13 mouse cellular contexts compared by ENCODE assay signal in genomic region chr11:80482921-80483320, GRCm38 (mm10). TPM values are rescaled to one million over a fixed set of nuclear protein-coding genes. Genes with fewer than 3 reads are reported as not detected.
A peak's percentile ranks its signal among the peaks of the same experiment; 100 is the strongest.
DNase-seq lines count a peak whose midpoint lies in the region; ATAC-seq lines count a peak whose summit lies in the region.
"Had no signal": no experiment of that assay in that cellular context is flagged by ENCODE, and none has a peak within 500 bp of the region (broad histone marks: within the 10 kb centered on the region; RNA-seq: fewer than 3 reads in every experiment).

No protein-coding gene starts in this region.

- peaks cover 12% of the 10 kb centered on the region; the same call in 1 of the 2 replicates for H3K27me3 ChIP-seq in hindbrain, embryonic 13.5 days
- peaks cover 2% of the 10 kb centered on the region; the same call in 1 of the 2 replicates for H3K27me3 ChIP-seq in hindbrain, embryonic 11.5 days (ENCODE audit: control insufficient read depth, insufficient read depth, low read length)
- no peaks in the 10 kb centered on the region for H3K27me3 ChIP-seq in midbrain, embryonic 14.5 days (ENCODE audit: control insufficient read depth, insufficient read depth, low read length)

- peak overlapping the region; percentile 66 for H3K9ac ChIP-seq in hindbrain, embryonic 13.5 days
- no peak overlapping the region for H3K9ac ChIP-seq in hindbrain, embryonic 11.5 days (ENCODE audit: low read depth, low read length)
- peak overlapping the region; percentile 47 for H3K9ac ChIP-seq in midbrain, embryonic 14.5 days (replicated peaks; ENCODE audit: low read length)
- H3K9ac ChIP-seq: limb, embryonic 13.5 days had no signal

- H3K36me3 ChIP-seq in hindbrain, embryonic 13.5 days: peaks cover 18% of the 10 kb centered on the region
- H3K36me3 ChIP-seq in hindbrain, embryonic 11.5 days (ENCODE audit: control insufficient read depth, insufficient read depth, low read length): no peaks in the 10 kb centered on the region
- peaks cover 28% of the 10 kb centered on the region for H3K36me3 ChIP-seq in midbrain, embryonic 14.5 days (ENCODE audit: control insufficient read depth, insufficient read depth, low read length)
- H3K36me3 ChIP-seq: limb, embryonic 13.5 days had no signal

- peak overlapping the region; percentile 17; the same call in 1 of the 2 replicates for H3K4me3 ChIP-seq in hindbrain, embryonic 13.5 days
- H3K4me3 ChIP-seq in hindbrain, embryonic 11.5 days (ENCODE audit: low read depth, low read length): no peak overlapping the region
- H3K4me3 ChIP-seq in midbrain, embryonic 14.5 days (replicated peaks; ENCODE audit: low read depth, low read length): peak overlapping the region; percentile 90; the same call in 1 of the 2 replicates
- H3K4me3 ChIP-seq: limb, embryonic 13.5 days had no signal

- H3K4me1 ChIP-seq in hindbrain, embryonic 13.5 days (replicated peaks): peaks cover 84% of the 10 kb centered on the region
- H3K4me1 ChIP-seq in hindbrain, embryonic 11.5 days (replicated peaks; ENCODE audit: control insufficient read depth, insufficient read depth, low read length): peaks cover 9% of the 10 kb centered on the region
- H3K4me1 ChIP-seq in midbrain, embryonic 14.5 days (ENCODE audit: control insufficient read depth, insufficient read depth, low read length): peaks cover 66% of the 10 kb centered on the region

- 80% methylated on average over 7 of the region's 7 CpGs for WGBS in hindbrain, embryonic 13.5 days
- 88% methylated on average over 7 of the region's 7 CpGs for WGBS in hindbrain, embryonic 11.5 days
- 87% methylated on average over 7 of the region's 7 CpGs for WGBS in midbrain, embryonic 14.5 days

- DNase-seq in hindbrain, embryonic 11.5 days (ENCODE audit: low spot score): no peak
- DNase-seq in cerebellum, adult 8-10 months: peak; percentile 60
- peak; percentile 65 to 68 for DNase-seq in cerebellum, postnatal 25 days
- no peak for DNase-seq in midbrain, embryonic 14.5 days
- no peak for DNase-seq in urinary bladder, adult 2 months (ENCODE audit: low spot score)
- no peak for DNase-seq in embryo, embryonic 10 days (ENCODE audit: low spot score)
- DNase-seq: embryo, embryonic 11 days; gastrocnemius, postnatal 14 days; kidney, postnatal 10 days; lung, adult 2 months; thymus, postnatal 4 days had no signal

- no peak for ATAC-seq in hindbrain, embryonic 13.5 days (ENCODE audit: low FRiP score)
- no peak for ATAC-seq in hindbrain, embryonic 11.5 days (ENCODE audit: low FRiP score)
- ATAC-seq in midbrain, embryonic 14.5 days (ENCODE audit: low FRiP score, low TSS enrichment): no peak

- peak overlapping the region; percentile 97 for H3K4me2 ChIP-seq in hindbrain, embryonic 13.5 days
- H3K4me2 ChIP-seq in hindbrain, embryonic 11.5 days (replicated peaks; ENCODE audit: low read depth, low read length): no peak overlapping the region
- H3K4me2 ChIP-seq in midbrain, embryonic 14.5 days (ENCODE audit: low read length): peak overlapping the region; percentile 98
- H3K4me2 ChIP-seq: limb, embryonic 13.5 days had no signal

- peak overlapping the region; percentile 91 for H3K27ac ChIP-seq in hindbrain, embryonic 13.5 days
- H3K27ac ChIP-seq in hindbrain, embryonic 11.5 days (ENCODE audit: low read depth, low read length): no peak overlapping the region
- H3K27ac ChIP-seq in midbrain, embryonic 14.5 days (replicated peaks; ENCODE audit: low read depth, low read length): peak overlapping the region; percentile 87
- H3K27ac ChIP-seq: limb, embryonic 13.5 days had no signal

- no peaks in the 10 kb centered on the region for H3K9me3 ChIP-seq in hindbrain, embryonic 13.5 days
- no peaks in the 10 kb centered on the region for H3K9me3 ChIP-seq in hindbrain, embryonic 11.5 days (ENCODE audit: control insufficient read depth, low read length)
- H3K9me3 ChIP-seq in midbrain, embryonic 14.5 days (ENCODE audit: control insufficient read depth, low read length): no peaks in the 10 kb centered on the region
- H3K9me3 ChIP-seq: limb, embryonic 13.5 days had no signal

RNA-seq across cellular contexts. Expression of gene Cdk5r1, which starts 6.1 kb away (rescaled TPM):
- polyA plus RNA-seq in hindbrain, embryonic 13.5 days (2015; fragmentation: Nextera tagmentation; extraction: Ambion mirVana): 93.2 and 105 TPM in 2 replicates
- polyA plus RNA-seq in hindbrain, embryonic 11.5 days (2014; fragmentation: Nextera tagmentation; extraction: Ambion mirVana): 21.5 and 23.7 TPM in 2 replicates
- 103 and 134 TPM in 2 replicates for polyA plus RNA-seq in midbrain, embryonic 14.5 days (2014; fragmentation: Nextera tagmentation; extraction: Ambion mirVana)
- polyA plus RNA-seq in urinary bladder, adult 2 months (2012; rRNA removed): 0.94 and 1.4 TPM in 2 replicates

RNA-seq across cellular contexts. Expression of gene Psmd11, which starts 54.5 kb away (rescaled TPM):
- 293 and 331 TPM in 2 replicates for polyA plus RNA-seq in hindbrain, embryonic 13.5 days (2015; fragmentation: Nextera tagmentation; extraction: Ambion mirVana)
- 354 and 383 TPM in 2 replicates for polyA plus RNA-seq in hindbrain, embryonic 11.5 days (2014; fragmentation: Nextera tagmentation; extraction: Ambion mirVana)
- 266 and 299 TPM in 2 replicates for polyA plus RNA-seq in midbrain, embryonic 14.5 days (2014; fragmentation: Nextera tagmentation; extraction: Ambion mirVana)
- polyA plus RNA-seq in urinary bladder, adult 2 months (2012; rRNA removed): 69.0 and 75.9 TPM in 2 replicates

Comparison
In these comparisons a context has a peak if more than half of its experiments do, and no peak if none do; other contexts are left out.
1. DNase-seq: peak in cerebellum, adult 8-10 months (single experiment) and cerebellum, postnatal 25 days (2 of 2); none in hindbrain, embryonic 11.5 days (single experiment), midbrain, embryonic 14.5 days (single experiment), urinary bladder, adult 2 months (single experiment) and embryo, embryonic 10 days (single experiment).